ENCODE assay signal across 8 mouse cellular contexts in the genomic region with DNA sequence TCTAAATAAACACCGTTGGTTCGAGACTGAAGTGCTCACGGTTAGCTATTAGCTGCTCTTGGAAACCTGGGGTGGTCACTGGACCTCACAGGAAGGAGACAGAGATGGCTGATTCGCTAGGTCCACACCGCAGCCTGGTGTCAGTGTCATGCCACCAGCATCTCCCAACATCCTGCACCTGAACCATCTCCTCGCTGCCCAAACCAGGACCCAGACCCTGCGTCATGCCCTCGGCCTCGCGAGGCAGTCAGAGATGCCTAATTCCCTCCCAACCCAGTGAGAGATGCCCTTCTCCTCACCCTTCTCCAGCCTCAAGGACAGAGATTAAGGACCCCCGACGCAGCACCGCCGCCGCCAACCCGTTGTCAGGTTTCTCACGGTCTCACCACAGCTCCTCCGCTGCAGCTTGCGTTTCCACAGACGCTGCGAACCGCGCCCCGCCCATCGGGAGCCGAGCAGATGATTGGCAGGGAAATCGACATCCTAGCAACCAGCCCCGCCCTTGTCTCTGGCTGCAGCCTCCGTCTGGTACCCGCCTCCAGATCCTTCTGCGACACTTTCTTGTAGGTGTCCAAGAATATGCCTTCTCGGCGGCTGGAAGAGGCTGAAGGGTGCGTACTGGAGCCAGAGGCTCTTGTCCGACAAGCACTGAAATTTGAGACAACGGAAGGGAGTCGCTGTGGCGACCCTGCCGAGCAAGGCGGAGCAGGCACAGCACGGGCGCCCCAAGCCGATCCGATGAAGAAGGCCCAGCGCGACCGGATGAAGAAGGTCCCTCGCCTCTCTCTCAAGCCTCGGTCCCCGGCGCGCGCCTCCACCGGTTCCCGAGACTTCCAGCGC. TPM values are rescaled to one million over a fixed set of nuclear protein-coding genes. Genes with fewer than 3 reads are reported as not detected.
A peak's percentile ranks its signal among the peaks of the same experiment; 100 is the strongest.
DNase-seq lines count a peak whose midpoint lies in the region; ATAC-seq lines count a peak whose summit lies in the region.

TSS of gene Dzank1 (minus strand) at position 434 of the 840 bp plus-strand sequence.
TSS of gene Polr3f (plus strand) at position 738 of the 840 bp plus-strand sequence.

- peak; percentile 98 for ATAC-seq in inflammation-experienced regulatory T-cells, adult 6 months
- peak; percentile 99 for ATAC-seq in megakaryocyte-erythroid progenitor cell, adult 5-6 weeks (replicated peaks; ENCODE audit: low FRiP score, low TSS enrichment, poor library complexity, severe bottlenecking)

- DNase-seq in adrenal gland, adult (ENCODE audit: inconsistent age in 2 of 2, low spot score in 1 of 2), result peak; percentile 98 to 99
- DNase-seq in embryo, embryonic 10.5 days (ENCODE audit: low spot score), result peak; percentile 98
- peak; percentile 96 for DNase-seq in gastrocnemius, postnatal 14 days
- peak; percentile 95 to 97 for DNase-seq in left cerebral cortex, postnatal 10 days (ENCODE audit: extremely low spot score in 1 of 2, low spot score in 2 of 2)
- DNase-seq in right cerebral cortex, postnatal 25 days, result peak; percentile 98
- DNase-seq in urinary bladder, postnatal 4 days (ENCODE audit: low spot score in 2 of 2), result peak; percentile 93 to 94

- intact Hi-C loops in gastrocnemius, postnatal 14 days (cut with DNase I; ENCODE audit: low total_unique reads), result no loop called here
- intact Hi-C loops in left cerebral cortex, postnatal 10 days (cut with DNase I), result no loop called here

RNA-seq across cellular contexts. Expression of gene Dzank1, which starts in this region (rescaled TPM):
- total RNA-seq in gastrocnemius, postnatal 14 days (2021), result under 1 TPM; 0.47 to 0.84 TPM
- 1 to 10 TPM in 1 of 3 experiments, under 1 TPM in 1, not detected in 1; 0.08 to 1.0 TPM for polyA plus RNA-seq in inflammation-experienced regulatory T-cells, adult 6 months (2017; shearing (Covaris generic))
- total RNA-seq in left cerebral cortex, postnatal 10 days (2021), result 100 to 1,000 TPM; 102 to 109 TPM
- total RNA-seq in megakaryocyte-erythroid progenitor cell, adult 5-6 weeks (2014; fragmentation: Nextera tagmentation), result not detected in 2 replicates
- not detected in 2 replicates for total RNA-seq in megakaryocyte-erythroid progenitor cell, adult 5-6 weeks (2017)

RNA-seq across cellular contexts. Expression of gene Polr3f, which starts in this region (rescaled TPM):
- 10 to 100 TPM in 1 of 2 experiments, 1 to 10 TPM in 1; 7.9 to 10.6 TPM for total RNA-seq in gastrocnemius, postnatal 14 days (2021)
- 10 to 100 TPM; 21.3 to 36.9 (median 25.8) TPM for polyA plus RNA-seq in inflammation-experienced regulatory T-cells, adult 6 months (2017; shearing (Covaris generic))
- total RNA-seq in left cerebral cortex, postnatal 10 days (2021), result 10 to 100 TPM; 25.2 to 26.7 TPM
- 18.4 and 24.9 TPM in 2 replicates for total RNA-seq in megakaryocyte-erythroid progenitor cell, adult 5-6 weeks (2014; fragmentation: Nextera tagmentation)
- total RNA-seq in megakaryocyte-erythroid progenitor cell, adult 5-6 weeks (2017), result 30.5 and 31.7 TPM in 2 replicates

Comparison
In these comparisons a context has a peak if more than half of its experiments do, and no peak if none do; other contexts are left out.
1. Peak in every context shown above with its lines: DNase-seq and ATAC-seq.
2. RNA of gene Dzank1 (total RNA-seq): 102 to 109 TPM in left cerebral cortex, postnatal 10 days; 0.47 to 0.84 TPM in gastrocnemius, postnatal 14 days and not detected in megakaryocyte-erythroid progenitor cell, adult 5-6 weeks; every median in the first group is over 10 times any median in the second.